Mouse (Mus musculus) adrenal gland, postnatal 14 days (tissue): ENCODE results near the gene Sdk2. TPM values are rescaled to one million over a fixed set of nuclear protein-coding genes. Genes with fewer than 3 reads are reported as not detected.

Source experiments
- DNase-seq: peaks from one replicate; pipeline ENCODE4 v3.0.0; 2021; ENCODE audit warnings: mixed read lengths
- total RNA-seq: library from RNA; stranded (reverse); gene quantifications from 2 replicates; pipeline ENCODE4 v1.2.3, GENCODE M21; 2021

The Sdk2 gene
- total RNA-seq, 1 experiment from 2014 or later = 4.4 TPM

- no peak for DNase-seq
Measured at GRCm38 (mm10) chr11:113928291-113928690, 138.6 kb downstream of the Sdk2 start.

- DNase-seq = no peak
Measured at GRCm38 (mm10) chr11:113927826-113928225, 139.0 kb downstream of the Sdk2 start.

GRCm38 (mm10) chr11:113927231-113927630, 139.6 kb downstream of the Sdk2 start:
- DNase-seq = peak; percentile 48

DNA sequence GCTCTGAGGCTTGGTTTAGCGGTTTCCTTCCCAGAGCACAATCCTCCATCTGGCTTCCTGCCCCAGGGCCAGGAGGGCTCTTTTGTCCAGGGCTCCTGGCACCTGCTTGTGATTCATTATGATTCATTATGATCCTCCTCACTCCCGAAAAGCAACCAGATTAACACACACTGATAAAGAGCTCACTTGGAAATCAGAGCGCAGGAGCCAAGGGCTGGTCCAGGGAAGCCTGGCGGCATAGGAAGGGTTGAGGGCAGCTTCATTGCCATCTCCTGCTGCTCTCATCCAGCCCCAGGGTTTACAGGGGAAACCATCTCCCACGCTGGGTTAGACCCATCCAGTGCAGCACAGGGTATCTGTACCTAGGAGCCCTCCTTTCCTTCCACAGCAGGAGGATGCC, 143.7 kb downstream of the Sdk2 start:
- peak; percentile 34 for DNase-seq

- DNase-seq = no peak
Measured at GRCm38 (mm10) chr11:113903131-113903860, 163.6 kb downstream of the Sdk2 start.

GRCm38 (mm10) chr11:113901906-113902305, 164.9 kb downstream of the Sdk2 start:
- DNase-seq = no peak

DNA sequence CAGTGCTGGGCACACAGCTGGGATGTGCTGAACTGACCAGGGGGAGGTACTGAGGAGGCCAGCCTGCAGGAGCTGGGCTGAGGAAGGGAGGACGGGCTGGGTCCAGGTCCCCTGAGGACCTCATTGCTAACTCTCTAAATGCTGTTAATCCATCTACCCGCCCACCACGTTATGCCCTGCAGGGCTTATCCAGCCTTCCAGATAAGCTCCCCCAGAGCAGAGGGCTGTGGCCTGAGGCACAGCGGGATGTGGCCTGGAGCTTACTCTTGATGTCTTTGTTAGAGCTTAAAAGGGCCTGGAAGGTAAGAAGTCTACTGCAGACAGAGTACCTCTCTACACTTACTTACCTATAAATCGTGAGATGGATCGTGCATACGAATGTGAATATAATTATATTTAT, 168.2 kb downstream of the Sdk2 start:
- no peak for DNase-seq

GRCm38 (mm10) chr11:113896006-113896405, 170.8 kb downstream of the Sdk2 start:
- no peak for DNase-seq

GRCm38 (mm10) chr11:113892924-113893323, 173.9 kb downstream of the Sdk2 start:
- no peak for DNase-seq

DNA sequence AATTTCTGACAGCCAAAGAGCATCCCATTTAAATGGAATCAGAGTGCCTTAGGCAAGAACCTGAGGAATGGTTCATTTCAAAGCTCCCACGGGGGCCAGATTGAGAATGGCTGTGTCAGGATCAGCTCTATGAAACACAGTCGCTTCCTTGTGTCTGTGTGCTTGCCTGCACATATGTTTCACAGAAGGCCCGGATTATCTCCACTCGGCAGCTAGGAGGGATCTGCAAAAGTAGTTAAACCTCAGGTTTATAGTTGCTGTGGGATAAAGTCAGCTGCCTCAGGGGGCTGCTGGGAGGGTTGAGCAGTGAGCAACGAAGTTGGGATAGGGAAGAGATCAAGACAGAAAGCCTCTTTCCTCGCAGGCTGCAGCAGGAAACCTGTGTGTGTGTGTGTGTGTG, 174.8 kb downstream of the Sdk2 start:
- no peak for DNase-seq

DNA sequence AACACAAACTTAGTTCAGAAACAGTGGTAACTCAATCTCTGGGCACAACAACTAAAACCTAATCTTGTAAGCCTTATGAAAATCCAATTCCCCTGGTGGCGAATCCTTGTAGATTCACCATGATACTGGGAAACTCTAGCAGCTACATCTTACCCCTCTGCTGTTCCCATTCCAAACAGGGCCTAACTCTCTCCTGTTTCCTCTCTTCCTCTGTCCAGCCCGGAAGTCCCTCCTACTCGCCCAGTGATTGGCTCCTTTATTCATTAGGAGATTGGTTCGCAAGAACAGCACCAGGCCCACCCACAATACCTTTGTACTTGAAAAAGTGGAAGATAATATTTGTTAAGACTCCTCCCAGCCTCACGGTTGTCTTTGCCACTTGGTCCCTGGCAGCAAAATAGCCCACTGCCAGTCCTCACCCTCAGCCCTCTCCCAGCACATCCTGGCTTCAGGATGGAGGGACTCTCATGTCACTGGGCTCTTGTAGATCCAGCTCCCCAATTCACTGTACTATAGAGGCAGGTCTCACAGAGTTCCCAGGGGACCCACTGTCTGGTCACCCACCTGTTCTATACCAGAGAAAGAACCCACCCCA, 178.6 kb downstream of the Sdk2 start:
- no peak for DNase-seq

GRCm38 (mm10) chr11:113886299-113886698, 180.5 kb downstream of the Sdk2 start:
- no peak for DNase-seq

- DNase-seq = no peak
Measured at GRCm38 (mm10) chr11:113884962-113885361, 181.9 kb downstream of the Sdk2 start.

DNA sequence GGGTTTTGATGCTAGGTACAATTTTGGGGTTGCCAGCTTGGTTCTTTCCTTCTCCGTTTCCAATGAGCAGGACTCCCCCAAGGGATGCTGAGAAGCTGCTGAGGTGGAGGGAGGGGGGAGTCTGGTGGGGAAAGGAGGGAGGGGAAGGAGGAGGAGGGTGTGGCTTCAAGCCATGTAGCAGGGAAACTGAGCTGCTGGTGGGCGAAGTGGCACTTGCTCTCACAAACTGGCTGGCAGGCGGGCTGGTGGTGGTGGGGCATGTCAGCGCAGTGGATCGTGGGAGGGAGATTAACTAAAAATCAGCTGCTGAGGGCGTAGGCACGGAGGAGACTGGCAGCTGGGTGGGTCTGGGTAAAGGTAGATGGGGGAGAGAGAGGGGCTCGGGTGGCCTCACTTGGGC, 183.8 kb downstream of the Sdk2 start:
- DNase-seq = no peak

GRCm38 (mm10) chr11:113881864-113882263, 185.0 kb downstream of the Sdk2 start:
- no peak for DNase-seq

- DNase-seq = no peak
Measured at GRCm38 (mm10) chr11:113867066-113867465, 199.8 kb downstream of the Sdk2 start.

DNA sequence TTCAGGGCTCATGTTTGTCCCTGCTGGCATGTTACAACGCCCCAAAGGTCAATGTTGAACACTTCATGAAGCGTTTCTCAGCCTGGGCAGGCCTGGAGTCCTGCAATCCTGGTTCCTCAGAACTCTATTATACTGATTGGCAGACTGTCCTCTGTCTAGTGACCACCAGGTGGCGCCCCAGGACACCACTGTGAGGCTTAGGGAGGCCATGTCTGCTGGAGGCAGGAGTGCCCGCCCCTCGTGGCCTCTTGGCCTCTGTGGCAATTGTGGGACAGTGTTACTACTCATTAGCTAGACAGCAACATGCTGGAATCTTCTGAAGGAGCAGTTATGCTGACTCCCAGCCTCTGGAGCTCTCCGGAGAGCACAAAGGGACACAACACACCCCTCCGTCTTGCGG, 201.2 kb downstream of the Sdk2 start:
- DNase-seq = peak; percentile 96

DNA sequence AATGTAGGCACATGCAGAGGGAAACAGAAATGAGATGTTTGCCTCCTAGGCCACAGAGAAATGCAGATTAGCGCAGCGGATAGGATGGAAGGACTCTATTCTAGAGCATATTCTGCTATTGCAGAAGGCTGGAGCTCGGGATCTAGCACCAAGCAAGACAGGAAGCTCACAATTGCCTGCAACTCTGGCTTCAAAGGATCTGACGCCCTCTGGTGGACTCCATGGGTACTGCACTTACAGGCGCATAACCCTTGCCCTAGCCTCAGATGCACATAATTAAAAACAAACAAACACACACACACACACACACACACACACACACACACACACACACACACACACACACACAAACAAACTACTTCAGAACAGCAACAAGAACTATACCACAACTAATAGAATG, 203.4 kb downstream of the Sdk2 start:
- peak; percentile 65 for DNase-seq

DNA sequence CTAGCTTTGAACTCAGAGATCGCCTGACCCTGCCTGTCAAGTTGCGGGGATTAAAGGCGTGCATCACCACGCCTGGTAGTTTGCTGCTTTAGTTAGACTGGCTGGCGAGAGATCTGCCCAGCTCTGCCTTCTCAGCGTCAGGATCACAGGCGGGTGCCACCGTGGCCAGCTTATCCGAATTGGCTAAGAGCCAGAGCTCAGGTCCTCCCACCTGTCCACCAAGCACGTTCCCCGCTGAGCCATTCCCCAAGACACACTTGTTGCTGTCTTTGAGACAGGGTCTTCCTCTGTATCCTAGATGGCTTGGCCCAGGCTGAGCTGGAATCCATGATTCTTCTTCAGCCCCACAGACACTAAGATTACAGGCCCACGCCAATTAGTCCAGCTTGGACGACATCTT, 211.2 kb downstream of the Sdk2 start:
- DNase-seq = no peak

DNA sequence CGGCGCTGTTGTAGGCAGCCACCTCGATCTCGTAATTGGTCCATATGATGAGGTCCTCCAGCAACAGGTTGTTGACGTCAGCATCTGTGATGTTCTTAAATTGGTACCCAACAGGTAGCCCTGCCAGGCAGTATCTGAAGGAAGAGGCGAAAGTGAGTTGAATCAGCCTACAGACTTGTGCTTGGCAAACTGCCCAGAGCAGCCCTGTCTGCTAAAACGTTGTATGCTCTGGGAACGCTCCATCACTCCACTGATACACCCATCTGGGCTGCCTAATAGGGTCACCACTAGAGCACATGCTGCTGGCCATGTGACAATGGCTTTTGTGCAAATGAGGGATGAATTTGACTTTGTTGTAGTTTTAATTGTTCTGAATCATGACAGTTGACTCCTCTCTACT, 215.1 kb downstream of the Sdk2 start:
- no peak for DNase-seq

- DNase-seq = no peak
Measured at GRCm38 (mm10) chr11:113849322-113849721, 217.5 kb downstream of the Sdk2 start.

DNA sequence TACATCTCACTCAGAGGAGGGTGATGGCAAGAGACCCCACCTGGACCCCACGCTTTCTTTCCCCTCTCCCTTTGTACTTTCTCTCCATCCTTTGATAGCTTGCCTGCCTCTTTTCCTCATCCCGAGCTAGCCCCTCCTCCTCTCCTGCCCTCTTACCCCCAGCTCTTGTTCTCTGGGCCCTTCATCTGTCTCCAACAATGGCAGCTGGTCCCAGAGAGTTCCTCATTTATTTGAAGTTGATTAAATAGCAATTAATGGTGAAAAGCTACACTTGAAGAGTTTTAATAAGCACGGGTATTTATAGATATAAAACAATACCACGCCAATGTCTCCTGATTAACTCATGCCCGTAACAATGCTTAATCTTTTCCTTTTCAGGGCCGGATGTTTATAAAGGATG, 222.9 kb downstream of the Sdk2 start:
- no peak for DNase-seq

DNA sequence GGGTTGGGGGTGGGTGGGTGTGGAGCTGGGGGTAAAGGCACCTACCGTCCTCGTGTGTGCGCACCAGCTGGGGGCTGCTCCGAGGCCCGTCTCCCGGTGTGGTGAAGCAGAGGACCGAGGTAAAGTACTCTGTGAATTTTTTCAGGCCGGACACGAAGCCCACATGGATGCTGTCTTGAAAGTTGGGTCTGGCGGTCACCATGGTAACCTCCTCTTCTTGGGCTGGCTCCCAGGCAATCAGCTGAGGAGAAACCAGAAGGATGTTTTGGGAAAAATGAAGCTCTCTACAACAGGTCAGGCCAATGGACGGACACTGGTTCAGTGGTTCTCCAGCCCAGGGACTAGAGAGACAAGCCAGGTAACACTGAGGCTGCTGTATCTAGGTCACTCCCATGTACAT, 224.0 kb downstream of the Sdk2 start:
- no peak for DNase-seq

DNA sequence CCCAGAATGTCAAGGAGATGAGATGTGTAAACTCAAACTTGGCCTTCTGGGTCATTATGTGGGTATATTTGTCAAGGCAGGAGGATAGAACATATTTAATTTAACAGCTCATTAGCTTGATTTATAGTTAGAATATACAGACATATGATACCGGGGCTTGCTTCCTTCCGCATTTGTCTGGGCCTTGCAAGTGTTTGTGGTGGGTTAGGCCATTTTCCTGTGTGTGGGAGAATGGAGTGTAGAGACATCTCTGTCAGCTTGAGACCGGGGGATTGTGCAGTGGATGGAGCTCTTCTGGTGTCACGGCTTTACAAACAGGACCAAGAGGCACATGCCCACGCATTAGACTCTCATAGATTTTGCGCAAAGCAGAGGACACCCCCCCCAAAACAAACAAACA, 235.2 kb downstream of the Sdk2 start:
- DNase-seq = no peak
